Mouse (Mus musculus) layer of hippocampus, adult 11-12 months (tissue): ENCODE results near the gene Tbc1d16.
"Not testable (repeated sequence)": the region's sequence is repeated elsewhere in the genome, so short reads cannot be mapped to it uniquely, and the experiment has no call there.

Source experiments
- DNase-seq: peaks from one replicate; pipeline ENCODE4 v3.0.0; 2022; ENCODE audit warnings: low spot score

Gene Tbc1d16

DNA sequence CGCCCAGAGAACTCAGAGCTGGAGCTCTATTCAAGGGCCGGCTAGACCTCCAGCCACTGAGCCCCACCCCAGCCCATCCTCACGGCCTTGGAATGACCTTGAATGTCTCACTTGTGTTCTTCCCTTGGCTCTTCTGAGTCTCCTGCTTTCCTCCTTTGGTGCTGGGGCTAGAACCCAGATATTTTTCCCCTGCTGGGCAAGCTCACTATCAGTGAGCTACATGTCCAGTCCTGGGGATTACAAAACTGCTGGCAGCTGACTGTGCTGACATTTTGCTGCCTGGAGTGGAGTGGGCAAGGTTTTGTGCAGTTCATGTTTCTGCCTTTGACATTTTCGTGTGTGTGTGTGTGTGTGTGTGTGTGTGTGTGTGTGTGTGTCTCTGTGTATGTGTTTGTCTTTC, 111.3 kb downstream of the Tbc1d16 start:
- no peak for DNase-seq

DNA sequence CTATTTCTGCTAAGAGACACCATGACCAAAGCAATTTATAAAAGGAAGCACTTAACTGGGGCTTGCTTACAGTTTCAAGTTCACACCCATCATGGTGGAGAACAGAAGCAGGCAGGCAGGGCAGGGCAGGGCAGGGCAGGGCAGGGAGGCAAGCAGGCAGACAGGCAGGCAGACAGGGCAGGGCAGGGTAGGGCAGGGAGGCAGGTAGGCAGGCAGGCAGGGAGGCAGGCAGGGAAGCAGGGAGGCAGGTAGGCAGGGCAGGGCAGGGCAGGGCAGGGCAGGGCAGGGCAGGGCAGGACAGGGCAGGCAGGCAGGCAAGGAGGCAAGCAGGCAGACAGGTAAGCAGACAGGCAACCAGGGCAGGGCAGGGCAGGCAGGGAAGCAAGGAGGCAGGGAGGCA, 115.6 kb downstream of the Tbc1d16 start:
- DNase-seq = no peak

GRCm38 (mm10) chr11:119111345-119111744, 117.0 kb downstream of the Tbc1d16 start:
- DNase-seq = no peak

DNA sequence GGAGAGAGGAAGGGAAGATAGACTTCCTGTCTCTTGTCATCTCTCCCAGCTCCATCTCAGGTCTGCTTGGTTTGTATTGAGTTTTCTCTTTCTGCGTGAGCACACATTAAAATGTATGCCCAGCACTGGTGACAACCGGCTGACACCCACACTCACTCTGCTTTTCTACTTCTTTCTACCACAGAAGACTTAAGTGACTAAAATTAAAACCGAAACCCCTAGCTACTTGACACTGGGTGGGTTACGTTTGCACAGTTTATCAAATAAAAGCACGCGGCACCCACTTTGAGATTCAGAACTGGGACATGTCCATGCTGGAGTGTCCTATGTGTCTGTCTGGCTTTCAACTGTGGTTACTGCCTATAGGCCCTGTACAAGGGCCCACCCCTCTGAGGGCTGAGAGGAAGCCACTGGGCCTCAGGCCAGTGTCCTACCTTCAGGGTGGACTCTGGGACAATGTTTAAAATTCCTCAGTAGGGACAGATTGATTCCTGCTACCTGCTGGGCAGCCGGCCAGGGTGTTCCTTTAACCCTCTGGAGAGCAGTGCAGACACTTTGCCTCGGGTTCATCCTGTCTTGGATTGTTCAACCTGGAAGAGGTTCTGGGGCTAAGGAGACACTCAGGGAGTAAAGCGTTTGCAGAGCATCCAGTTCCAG, 118.8 kb downstream of the Tbc1d16 start:
- no peak for DNase-seq

- DNase-seq = no peak
These were observed 119.6 kb downstream of the Tbc1d16 start for GRCm38 (mm10) chr11:119108573-119109263.

- DNase-seq = no peak
These were observed 122.0 kb downstream of the Tbc1d16 start for GRCm38 (mm10) chr11:119106289-119106688.

GRCm38 (mm10) chr11:119105748-119106147, 122.6 kb downstream of the Tbc1d16 start:
- no peak for DNase-seq

DNA sequence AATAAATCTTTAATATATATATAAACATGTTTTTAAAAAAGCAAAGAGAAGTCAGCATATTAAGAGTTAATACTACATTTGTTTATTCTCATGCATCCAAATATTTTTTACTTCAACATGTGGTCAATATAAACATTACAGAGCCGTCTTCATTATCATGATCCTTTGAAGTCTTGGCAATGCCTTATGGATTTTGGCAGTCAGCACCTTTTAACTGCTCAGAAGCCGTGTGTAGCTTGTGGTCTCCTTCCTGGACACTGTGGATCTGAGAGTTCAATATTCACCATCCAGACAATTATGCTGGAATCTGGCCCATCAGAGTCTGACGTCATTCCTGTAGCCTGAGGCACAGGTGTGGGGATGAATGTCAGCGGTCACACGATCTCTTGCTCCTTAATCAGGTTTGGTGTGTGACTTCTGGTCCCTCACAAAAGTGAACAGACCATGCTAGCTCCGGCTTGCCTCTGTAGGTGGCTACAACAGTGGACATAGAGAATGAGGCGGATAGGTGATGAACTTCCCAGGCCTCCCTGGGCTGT, 123.2 kb downstream of the Tbc1d16 start:
- no peak for DNase-seq

DNA sequence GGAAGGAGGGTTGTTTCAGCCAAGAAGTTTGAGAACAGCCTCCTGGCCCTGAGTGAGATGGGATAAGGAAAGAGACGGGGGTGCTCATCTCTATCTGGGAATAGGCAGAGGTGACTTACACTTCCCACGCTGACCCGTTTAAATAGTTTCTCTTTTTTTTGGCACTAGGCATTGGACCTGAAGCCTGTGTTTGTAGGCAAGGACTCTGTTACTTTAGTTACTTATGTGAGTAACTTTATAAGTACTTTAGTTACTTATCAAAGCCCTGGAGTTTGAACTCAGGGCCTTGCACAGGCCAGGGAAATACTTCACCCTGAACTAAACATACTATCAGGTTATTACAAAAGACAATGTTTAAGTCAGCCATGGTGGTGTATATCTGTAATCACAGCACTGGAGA, 124.3 kb downstream of the Tbc1d16 start:
- no peak for DNase-seq

DNA sequence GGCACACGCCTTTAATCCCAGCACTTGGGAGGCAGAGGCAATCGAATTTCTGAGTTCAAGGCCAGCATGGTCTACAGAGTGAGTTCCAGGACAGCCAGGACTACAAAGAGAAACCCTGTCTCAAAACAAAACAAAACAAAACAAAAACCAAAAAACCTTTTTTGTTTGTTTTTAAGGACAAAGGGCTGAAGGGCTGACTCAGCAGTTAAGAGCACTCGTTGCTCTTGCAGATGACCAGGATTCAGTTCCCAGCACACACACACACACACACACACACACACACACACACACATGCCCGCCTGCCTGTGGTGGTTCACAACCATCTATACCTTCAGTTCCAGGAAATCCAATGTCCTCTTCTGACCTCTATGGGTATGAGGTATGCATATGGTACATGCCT, 127.9 kb downstream of the Tbc1d16 start:
- DNase-seq = not testable (repeated sequence)

DNA sequence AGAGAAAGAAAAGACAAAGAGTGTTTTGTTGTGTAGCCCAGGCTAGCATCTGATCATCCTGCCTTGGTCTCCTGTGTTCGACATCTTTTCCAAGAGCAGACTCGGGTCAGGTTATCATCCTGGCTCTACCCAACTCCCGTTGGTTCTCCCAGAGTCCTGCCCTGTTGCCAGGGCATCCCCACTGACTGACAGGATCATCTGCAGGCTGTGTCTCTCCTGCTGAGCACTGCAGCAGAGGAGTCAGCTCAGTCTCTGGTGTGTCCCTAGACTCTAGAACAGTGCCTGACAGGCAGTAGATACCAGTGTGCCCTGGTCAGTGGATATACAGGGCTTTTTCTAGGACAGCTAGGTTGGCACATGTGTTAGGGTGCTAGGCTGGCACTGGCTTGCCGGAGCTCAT, 130.1 kb downstream of the Tbc1d16 start:
- DNase-seq = no peak

DNA sequence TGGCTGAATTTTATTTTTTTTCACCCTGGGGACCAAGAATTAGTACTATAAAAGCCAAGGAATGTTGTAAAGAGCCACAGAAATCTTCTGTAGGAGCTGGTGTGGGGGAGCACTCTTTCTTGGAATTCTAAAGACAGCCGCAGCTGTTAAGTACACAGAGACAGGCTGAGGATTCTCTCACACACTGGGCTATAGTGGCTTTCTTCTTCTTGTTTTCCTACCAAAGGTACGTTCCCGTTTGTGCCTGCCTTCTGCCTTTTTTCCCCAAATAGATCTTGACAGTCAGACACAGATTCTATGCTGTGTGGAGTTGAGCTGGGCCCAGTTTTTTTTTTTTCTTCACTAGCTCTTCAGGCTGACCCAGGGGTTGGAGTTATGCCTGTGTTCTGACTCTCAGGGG, 132.9 kb downstream of the Tbc1d16 start:
- no peak for DNase-seq

DNA sequence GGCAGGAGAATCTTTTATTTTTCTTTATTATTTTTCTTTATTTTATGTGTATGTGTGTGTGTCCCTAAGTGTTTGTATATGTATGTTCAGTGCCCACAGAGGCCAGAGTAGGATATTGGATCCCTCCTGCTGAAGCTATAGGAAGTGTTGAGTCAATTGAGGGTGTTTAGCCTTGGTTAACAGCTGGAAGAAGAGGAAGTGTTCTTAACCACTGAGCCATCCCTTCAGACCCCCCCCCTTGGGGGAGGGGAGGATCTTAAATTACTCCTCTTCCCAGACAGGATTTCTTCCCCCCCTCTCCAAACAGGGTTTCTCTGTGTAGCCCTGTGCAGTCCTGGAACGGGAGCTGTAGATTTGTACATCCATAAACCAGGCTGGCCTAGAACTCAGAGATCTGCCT, 135.0 kb downstream of the Tbc1d16 start:
- DNase-seq = no peak
